Mouse (Mus musculus): ENCODE results near the gene Wrb. TPM values are rescaled to one million over a fixed set of nuclear protein-coding genes. Genes with fewer than 3 reads are reported as not detected.
A peak's percentile ranks its signal among the peaks of the same experiment; 100 is the strongest.

Wrb gene
- total RNA-seq, 2 experiments from 2014 or later, result 32.5 to 33.0 TPM

- DNase-seq (ENCODE audit: low spot score in 2 of 2), result no peak
Observed at GRCm38 (mm10) chr16:96157171-96157570, 12.0 kb downstream of the Wrb start.

- DNase-seq (ENCODE audit: low spot score in 2 of 2), result no peak
Observed at GRCm38 (mm10) chr16:96158511-96159080, 13.4 kb downstream of the Wrb start.

GRCm38 (mm10) chr16:96159091-96159731, 14.0 kb downstream of the Wrb start:
- peak; percentile 54 to 63 for DNase-seq (ENCODE audit: low spot score in 2 of 2)

- no peak for DNase-seq (ENCODE audit: low spot score in 2 of 2)
Observed at GRCm38 (mm10) chr16:96159794-96160346, 14.7 kb downstream of the Wrb start.

- no peak for DNase-seq (ENCODE audit: low spot score in 2 of 2)
Observed at GRCm38 (mm10) chr16:96160927-96161326, 15.7 kb downstream of the Wrb start.

GRCm38 (mm10) chr16:96161336-96161735, 16.1 kb downstream of the Wrb start:
- DNase-seq (ENCODE audit: low spot score in 2 of 2), result no peak

- no peak for DNase-seq (ENCODE audit: low spot score in 2 of 2)
Observed at GRCm38 (mm10) chr16:96165723-96166264, 20.6 kb downstream of the Wrb start.

GRCm38 (mm10) chr16:96168837-96169236, 23.6 kb downstream of the Wrb start:
- no peak for DNase-seq (ENCODE audit: low spot score in 2 of 2)

GRCm38 (mm10) chr16:96173648-96174047, 28.4 kb downstream of the Wrb start:
- DNase-seq (ENCODE audit: low spot score in 2 of 2), result no peak

GRCm38 (mm10) chr16:96175399-96175798, 30.2 kb downstream of the Wrb start:
- no peak for DNase-seq (ENCODE audit: low spot score in 2 of 2)

- no peak for DNase-seq (ENCODE audit: low spot score in 2 of 2)
Observed at GRCm38 (mm10) chr16:96179156-96179555, 33.9 kb downstream of the Wrb start.

GRCm38 (mm10) chr16:96187619-96188018, 42.4 kb downstream of the Wrb start:
- DNase-seq (ENCODE audit: low spot score in 2 of 2), result no peak

- DNase-seq (ENCODE audit: low spot score in 2 of 2), result peak; percentile 100
Observed at GRCm38 (mm10) chr16:96191531-96192506, 46.6 kb downstream of the Wrb start, which contains the start of gene Lca5l. Gene Lca5l (minus strand): TSS chr16:96192271.

- DNase-seq (ENCODE audit: low spot score in 2 of 2), result peak; percentile 56 to 75
Observed at GRCm38 (mm10) chr16:96199913-96200701, 54.9 kb downstream of the Wrb start, which contains the start of gene Sh3bgr. Gene Sh3bgr (plus strand): TSS chr16:96200450.

GRCm38 (mm10) chr16:96200702-96201028, 55.5 kb downstream of the Wrb start:
- DNase-seq (ENCODE audit: low spot score in 2 of 2), result no peak

- peak in 1 of 2 experiments; percentile 22 for DNase-seq (ENCODE audit: low spot score in 2 of 2)
Observed at GRCm38 (mm10) chr16:96201485-96202232, 56.5 kb downstream of the Wrb start.
